Mouse (Mus musculus) T-helper 17 cell (primary cell): ENCODE measurements around the gene Xpa.

ENCODE experiments used
- in situ Hi-C, 2 experiments: fragments of 300-600 bp; cut with MboI, MseI; formaldehyde crosslinking; loops; 1 replicate in 1 of 2; 2 replicates in 1 of 2; pipeline ENCODE4 v1.15.1; 2025; ENCODE audit warnings: high pct_unique_total_duplicates in 2 of 2

Gene Xpa

DNA sequence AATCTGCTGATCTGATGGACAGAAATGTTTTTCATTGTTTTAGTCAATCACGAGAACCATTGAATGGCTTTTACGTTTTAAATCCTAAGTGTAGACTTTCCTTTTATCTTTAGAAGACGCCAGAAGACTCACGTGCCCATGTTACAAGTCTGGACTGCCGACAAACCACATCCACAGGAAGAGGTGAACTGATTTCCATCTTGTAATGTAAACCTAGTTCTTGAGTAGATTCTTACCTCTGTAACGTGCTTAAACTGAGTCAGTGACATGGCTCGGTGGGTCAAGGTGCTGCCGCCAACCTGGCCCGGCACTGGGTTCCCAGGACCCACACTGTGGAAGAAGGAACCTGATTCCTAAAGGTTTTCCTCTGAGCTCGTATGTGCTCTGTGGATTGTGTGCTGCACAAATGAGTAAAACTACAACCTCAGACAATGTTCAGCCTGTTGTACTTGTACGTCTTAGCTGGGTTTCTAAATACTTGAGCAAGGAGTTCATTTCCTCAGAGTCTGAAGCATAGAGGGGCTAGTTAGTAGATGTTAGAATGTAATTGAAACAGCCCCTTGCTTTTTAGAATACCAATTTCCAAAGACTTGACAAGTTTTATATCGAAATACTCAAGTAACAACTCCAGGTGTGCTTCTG lies 44.1 kb downstream of the Xpa start:
- in situ Hi-C loops = loop anchor here in 1 of 2 experiments (25.0 kb wide), 1 partner anchor 790 kb away; no protein-coding TSS in a partner anchor

DNA sequence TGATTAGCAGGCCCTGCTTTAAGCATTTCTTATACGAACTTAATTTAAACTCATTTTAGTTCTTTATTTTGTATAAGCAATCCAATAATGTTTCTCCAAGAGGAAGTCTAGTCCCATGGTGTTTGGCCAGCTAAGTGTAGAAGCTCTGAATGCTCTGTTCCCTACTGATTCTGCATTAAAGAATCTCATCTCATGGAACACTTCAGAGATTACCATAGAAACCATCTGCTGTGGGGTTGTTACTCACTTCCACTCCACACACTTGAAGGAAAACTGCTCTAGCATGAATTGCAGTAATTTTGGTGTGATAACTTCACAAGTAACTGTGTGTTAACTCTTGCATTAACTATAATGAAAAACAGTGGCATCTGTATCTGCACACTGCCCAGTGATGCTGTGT lies 49.2 kb downstream of the Xpa start:
- in situ Hi-C loops = loop anchor here in 1 of 2 experiments (5.0 to 10.0 kb wide), 2 partner anchors 45 to 742 kb away; partner anchors contain the start of gene Slc25a51

DNA sequence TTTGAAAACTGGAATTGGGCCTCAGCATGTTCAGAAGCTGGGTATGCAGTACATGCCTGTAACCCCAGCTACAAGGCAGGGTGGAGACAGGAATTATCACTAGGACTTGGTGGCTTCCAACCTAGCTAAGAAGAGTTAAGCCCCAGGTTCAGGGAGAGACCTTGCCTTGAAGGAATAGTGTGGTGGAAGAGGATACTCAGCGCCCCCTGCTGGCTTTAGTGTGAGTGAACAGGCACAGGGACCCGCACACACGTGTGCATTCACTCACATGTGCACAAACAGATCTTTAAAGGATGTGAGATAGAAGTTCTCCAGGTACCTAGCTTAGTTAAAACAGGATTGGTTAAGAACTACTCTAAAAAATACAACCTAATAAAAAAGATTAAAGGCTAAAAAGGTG lies 51.8 kb downstream of the Xpa start:
- in situ Hi-C loops = loop anchor here (5.0 to 10.0 kb wide), 2 partner anchors 503 to 740 kb away; partner anchors contain the start of gene Slc25a51 (in 1 of the 2)

DNA sequence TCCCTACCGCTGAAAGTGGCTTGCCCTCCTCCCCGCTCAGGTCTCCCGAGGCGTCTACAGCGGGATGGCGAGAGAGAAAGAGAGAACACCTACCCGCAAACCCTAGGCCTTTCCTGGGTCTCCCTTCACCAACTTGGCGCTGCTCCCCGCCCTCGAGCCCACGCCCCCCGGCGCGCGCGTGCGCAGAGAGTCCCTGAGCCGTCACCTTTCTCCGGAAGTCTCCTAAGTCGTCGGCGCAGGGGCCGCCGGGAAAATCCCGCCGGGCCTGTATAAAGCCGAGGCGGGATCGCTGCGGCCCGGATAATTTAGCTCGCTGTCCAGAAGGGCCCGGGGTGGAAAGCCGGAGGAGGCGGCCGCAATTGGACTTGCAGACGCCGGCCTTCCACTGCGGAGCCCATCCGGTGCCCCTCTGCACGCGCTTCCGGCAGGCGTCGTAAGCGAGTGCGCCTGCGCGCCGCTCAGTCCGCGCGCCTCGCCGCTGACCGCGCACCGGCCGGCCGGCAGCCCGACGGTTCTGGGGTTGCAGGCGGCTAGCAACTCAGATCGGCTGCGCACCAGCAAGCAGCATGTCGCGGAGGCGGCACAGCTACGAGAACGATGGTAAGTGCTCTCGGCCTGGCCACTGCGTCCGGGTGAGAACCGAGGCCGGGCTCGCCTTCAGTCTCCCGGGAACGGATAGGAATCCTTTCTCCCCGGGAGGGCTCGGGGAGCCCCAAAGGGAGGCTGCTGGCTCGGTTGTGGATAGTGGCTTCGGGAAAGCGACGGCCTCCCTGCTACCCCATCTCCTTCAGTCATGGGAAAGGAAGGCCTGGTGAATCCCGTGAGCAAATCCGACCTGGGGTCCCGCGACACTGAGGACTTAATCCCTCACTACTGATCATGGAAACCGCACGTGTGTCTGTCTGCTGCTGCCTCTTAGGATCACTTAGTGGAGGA lies 57.6 kb downstream of the Xpa start, which contains the start of the genes Ncbp1 and Tstd2:
Gene Ncbp1, plus strand, starts transcription at position 327 of the 936 bp plus-strand sequence.
Gene Tstd2, minus strand, starts transcription at position 408 of the 936 bp plus-strand sequence.
- in situ Hi-C loops = no loop called here

DNA sequence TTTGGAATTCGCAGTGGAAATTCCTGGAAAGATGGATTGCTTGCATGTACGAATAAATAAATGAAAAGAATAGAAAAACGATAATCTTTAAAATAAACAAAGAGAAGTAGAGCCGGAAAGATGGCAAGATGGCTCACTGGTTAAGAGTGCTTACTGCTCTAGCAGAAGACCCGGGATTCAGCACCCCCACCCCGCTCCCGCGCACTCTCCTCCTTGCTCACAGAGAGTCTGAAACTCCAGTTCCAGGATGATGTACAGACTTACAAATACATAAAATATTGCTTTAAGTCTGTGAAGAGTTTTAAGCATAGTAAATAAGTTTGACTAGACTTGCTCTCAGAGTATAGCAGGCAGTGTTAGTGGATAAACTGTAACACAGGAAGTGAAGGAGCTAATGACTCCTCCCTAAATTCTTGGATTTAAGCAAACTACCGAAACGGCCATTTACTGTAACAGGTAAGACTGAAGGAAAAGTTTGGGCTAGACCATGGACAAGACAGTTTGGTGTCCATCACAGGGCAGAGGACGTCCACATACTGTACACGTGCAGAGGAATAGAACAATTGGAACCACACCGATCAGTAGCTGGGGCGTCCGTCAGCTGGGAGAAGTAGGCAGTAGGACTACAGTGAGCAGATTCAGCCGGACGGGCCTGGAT lies 58.4 kb downstream of the Xpa start:
- in situ Hi-C loops = no loop called here

DNA sequence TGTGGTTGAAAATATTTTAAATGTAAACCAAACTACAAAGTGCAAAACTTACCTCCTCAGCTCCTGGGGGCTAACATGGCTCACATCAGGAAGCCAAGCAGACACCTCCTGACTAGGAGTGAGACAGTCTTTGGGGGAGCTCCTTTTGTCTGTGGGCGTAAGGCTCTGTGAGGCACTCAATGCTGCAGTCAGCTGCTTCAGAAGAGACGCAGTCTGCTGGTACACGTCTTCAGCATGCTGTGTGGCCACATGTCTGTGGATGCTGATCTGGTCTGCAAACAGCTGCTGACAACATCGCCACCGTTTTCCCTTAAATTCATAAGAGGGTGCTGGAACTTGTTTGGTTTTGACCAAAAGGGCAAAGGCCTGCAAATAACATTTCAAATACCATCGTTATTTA lies 64.3 kb downstream of the Xpa start:
- in situ Hi-C loops = no loop called here

DNA sequence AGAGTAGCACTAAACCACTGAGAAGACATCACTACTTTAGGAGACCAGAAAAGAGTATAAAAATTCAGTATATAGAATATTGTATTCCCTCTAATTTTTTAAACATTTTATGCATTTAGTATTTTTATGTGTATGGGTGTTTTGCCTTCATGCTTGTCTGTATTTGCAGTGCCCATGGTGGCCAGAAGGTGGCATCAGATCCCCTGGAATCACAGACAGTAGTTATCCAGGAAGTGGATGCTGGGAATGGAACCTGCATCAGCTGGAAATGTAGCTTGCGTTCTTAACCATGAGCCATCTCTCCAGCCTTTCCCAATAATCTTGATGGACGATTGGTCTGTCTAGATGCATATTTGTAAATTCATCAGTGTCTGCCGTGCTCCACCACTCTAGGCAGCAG lies 65.9 kb downstream of the Xpa start:
- in situ Hi-C loops = no loop called here

DNA sequence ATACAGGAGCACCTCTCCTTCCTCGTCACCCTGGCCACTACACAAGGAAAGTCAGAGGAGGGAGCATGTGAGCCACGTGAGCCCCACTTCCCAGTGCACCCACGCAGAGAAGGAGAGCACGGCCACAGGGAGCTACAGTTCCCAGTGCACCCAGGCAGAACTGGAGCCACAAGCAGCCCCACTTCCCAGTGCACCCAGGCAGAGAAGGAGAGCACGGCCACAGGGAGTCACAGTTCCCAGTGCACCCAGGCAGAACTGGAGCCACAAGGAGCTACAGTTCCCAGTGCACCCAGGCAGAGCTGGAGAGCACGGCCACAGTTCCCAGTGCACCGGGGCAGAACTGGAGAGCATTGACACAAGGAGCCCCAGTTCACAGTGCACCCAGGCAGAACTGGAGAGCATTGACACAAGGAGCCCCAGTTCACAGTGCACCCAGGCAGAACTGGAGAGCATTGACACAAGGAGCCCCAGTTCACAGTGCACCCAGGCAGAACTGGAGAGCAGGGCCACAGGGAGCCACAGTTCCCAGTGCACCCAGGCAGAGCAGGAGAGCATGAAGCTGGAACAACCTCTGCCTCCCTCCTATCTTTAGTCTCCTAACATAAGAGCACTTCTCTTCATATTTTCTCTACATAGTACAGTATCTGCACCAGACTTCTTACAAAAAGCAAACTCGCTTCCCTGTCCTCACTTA lies 66.7 kb downstream of the Xpa start:
- in situ Hi-C loops = loop anchor here in 1 of 2 experiments (10.0 kb wide), 1 partner anchor 185 kb away; no protein-coding TSS in a partner anchor

DNA sequence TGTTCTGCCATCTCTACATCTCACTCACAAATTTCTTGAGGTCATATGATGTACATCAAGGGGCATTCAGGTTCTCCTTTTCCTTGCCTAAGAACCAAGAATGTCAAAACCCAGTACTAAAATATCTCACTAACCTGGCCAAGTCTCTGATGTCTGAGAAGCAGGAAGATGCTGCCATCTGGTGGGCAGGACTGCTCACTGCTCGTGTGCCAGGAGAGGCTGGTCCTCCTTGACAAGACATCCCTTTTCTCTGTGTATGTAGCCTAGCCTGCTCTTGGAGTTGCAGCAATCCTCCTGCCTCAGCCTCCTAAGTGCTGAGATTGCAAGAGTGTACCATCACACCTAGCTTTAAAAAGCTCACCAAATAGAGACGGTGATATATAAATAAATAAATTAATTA lies 69.6 kb downstream of the Xpa start:
- in situ Hi-C loops = loop anchor here in 1 of 2 experiments (10.0 kb wide), 1 partner anchor 182 kb away; no protein-coding TSS in a partner anchor

DNA sequence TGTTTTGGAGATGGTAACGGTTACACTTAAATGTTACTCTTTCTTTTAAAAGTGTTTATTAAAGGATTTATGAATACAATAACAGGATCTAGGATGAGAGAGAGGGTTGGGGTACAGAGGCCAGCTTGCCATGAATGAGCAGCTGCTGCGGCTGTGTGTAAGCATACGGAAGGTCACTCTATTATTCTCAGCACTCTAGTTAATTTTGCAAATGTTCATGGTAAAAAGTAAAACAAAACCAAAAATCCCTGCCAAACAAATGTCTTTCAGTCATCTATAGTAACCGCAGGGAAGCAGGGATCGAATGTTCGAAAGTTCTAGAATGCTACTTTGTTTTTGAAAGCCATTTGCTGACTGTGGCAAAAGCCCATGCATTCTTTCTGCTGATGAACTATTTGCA lies 72.8 kb downstream of the Xpa start:
- in situ Hi-C loops = loop anchor here in 1 of 2 experiments (10.0 kb wide), 1 partner anchor 179 kb away; no protein-coding TSS in a partner anchor

DNA sequence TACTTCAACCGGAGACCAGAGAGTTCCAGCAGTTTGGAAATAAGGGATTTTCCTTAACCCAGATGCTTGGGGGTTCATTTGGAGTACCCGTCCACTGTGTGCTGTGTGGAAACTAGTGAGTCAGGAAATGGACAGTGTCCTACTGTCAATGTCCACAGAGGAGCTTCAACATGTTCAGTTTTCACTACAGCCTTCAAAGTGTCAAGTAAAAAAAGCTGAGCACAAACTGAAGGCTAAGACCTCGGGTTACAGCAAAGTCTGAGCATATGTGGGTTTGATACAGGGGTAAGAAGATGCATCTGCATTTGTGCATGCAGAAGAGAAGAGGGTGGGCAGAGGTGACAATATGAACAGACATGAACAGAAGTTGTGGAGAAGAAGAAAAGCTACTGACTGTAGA lies 75.3 kb downstream of the Xpa start:
- in situ Hi-C loops = loop anchor here in 1 of 2 experiments (10.0 kb wide), 1 partner anchor 176 kb away; no protein-coding TSS in a partner anchor

DNA sequence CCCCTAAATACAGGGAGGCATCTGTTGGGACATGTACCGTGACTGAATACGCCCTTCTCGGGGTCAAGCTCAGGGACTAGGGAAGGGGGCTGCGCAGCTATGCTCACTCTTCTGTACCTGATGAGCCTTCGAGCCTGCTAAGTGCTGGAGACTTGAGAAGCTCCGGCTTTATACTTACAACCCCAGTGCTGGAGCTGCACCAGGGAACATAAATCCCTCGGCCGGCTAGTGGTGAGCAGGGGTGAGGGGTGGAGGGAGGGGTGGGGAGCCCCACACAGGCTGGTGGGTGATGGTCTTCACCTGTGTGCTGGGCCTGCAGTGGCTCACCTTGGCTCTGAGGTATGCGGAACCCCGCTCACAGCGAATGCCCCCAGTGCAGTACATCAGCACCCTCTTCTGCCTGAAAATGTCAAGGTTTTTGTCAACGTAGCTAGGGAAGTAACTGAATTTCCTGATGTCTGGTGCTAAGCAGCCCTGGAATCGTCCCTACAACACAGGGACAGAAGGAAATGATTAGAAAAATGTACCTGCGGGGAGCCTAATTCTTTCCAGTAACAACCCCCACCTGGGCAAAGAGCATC lies 76.5 kb downstream of the Xpa start:
- in situ Hi-C loops = loop anchor here in 1 of 2 experiments (10.0 kb wide), 1 partner anchor 175 kb away; no protein-coding TSS in a partner anchor

DNA sequence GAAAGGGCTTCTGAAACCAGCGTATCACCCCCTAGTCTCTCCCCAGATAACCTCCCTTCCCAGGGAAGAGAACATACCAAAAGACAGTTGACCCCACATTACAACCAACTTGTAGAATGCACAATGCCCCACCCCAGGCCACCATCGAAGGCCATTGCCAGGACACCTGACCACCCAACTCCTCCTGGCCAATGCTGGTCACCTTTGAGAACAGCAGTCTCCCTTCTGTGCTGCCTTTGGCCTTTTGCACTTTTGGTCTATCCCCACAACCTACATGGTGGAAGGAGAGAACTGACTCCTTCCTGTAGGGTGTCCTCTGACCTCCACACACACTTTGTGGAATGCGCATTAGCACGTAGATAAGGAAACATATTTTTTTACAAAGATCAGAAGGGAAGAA lies 78.6 kb downstream of the Xpa start:
- in situ Hi-C loops = no loop called here

DNA sequence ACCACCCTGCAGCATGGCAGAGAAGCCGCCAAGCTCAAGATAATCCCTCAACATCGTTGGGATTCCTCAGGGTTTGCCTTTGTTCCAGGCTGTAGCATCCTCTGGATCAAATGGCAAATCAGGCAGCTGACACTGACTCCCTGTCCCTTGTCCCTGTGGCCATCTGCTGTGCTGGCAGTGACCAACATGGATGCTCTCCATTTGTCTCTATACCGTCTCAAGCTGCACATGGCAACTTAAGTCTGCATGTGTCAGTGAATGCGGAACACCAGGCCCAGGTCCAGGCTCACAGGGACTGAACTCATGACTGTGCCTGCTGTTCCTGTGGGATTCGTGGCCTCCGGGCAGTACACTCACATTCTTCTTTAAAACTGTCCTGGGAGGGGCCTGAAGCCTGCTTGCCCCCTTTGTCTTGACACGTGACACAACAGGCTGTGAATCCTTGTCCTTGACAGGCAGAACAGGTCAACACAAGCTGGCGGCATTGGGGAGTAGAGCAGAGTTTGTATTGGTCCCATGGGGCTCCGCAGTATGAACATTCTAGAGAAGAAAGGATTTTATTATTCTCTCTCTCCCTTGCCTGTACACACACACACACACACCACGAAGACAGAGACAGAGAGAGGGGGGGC lies 79.5 kb downstream of the Xpa start:
- in situ Hi-C loops = no loop called here

DNA sequence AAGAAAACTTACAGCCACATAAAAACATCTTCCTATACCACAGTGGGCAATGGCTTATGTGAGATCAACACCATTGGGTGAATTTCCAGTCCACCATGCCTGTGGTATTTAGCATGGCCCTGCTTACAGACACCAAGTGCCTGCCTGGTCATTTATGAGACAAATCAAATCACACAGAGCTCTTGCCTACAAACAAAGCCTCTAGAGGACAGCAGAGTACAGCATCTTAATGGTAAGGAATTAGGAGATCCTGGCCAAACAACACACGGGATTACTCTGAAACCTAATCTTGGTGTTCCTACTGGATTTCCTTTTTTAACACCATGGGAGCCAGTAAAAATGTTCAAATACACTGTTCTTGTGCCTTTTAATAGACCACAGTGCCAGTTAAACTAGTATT lies 80.8 kb downstream of the Xpa start:
- in situ Hi-C loops = no loop called here

DNA sequence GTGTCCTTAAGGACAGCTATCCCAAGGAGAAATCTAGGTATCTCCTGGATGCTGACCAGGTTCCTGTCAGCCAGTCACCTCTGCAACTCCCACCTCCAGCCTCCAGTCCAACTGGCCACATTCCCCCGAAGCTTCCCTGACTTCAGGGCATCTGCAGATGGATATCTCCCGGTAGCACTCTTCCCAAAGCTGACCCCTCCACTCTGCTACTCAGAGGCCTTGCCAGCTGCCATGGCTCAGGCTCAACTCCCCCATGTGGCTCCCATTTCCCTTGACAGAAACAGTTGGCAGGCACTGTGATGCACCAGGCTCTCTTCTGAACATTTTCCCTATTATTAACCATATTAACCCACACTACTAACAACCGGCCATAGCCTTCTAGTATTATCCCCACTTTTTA lies 84.8 kb downstream of the Xpa start:
- in situ Hi-C loops = no loop called here

DNA sequence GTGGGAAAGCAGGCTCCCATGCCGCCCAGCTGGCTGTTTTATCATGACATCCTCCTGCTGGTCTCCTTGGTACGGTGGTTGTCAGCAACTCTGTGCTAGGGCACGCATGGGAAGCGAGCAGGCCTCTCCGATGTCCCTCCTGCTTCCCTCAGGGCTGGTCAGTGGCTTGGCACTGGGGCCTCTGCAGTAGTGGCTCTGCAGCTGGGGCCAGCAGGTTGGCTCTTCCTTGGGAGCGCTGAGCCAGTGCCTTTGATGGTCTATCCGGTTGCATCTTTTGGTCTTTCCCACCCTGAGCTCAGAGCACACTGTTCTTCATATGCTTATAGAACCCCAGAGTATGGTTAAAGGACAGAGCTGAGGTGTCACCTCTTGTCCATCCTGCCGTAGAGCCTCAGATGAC lies 86.0 kb downstream of the Xpa start:
- in situ Hi-C loops = no loop called here
